Mouse (Mus musculus): ENCODE data around the gene Nfkbia.

DNA sequence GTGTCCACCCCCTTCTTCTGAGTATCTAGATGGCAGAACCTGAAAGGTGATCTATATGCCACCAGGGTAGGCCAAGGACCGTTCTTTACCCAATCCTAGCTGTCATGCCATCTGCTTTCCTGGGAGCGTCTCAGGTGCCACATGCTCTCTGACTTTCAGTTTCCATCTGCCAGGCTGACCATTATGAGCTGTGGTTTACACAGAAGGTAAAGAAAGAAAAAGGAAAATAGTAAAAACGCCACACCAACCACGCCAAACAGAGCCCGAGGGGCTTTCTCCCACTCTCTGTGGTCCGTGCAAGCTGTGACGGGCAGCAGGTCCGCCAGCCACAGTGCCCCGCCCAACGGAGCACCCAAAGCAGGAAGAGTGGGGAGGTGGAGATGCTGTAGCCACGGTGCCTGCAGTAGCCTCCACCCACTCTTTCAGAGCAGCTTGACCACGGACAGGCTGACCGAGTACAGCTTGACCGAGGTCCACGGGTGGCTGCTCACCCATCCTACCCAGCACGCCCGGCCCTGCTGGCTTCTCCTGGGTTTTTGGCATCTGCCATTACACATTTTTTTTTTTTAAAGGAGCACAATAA, 27.0 kb downstream of the Nfkbia start:
- TF ChIP-seq EP300 (IDR thresholded peaks at IDR 0.05; ENCODE audit: low read depth) (no peak), CTCF (IDR thresholded peaks at IDR 0.05; ENCODE audit: low read depth) (no peak)

Measured in liver, postnatal 0 days (tissue).